Mouse (Mus musculus) CH12.LX (cell line): ENCODE data around the gene Cdh4.
A peak's percentile ranks its signal among the peaks of the same experiment; 100 is the strongest.

Experiments used
- CTCF ChIP-seq, 2 experiments: IDR thresholded peaks in 1 of 2; conservative IDR thresholded peaks in 1 of 2; 2 replicates each; pipeline ENCODE4 v1.5.1; 2011 to 2012; ENCODE audit warnings: low read depth in 2 of 2, low read length in 2 of 2, improper control_type of control experiment in 1 of 2, inconsistent platforms in 1 of 2, mild to moderate bottlenecking in 1 of 2, moderate library complexity in 1 of 2
- E2F4 ChIP-seq: IDR thresholded peaks from 2 replicates; pipeline ENCODE4 v1.6.1; 2011; ENCODE audit warnings: low read depth, low read length, improper control_type of control experiment; ENCODE audit not compliant: insufficient replicate concordance
- IRF4 ChIP-seq: IDR thresholded peaks from 2 replicates; pipeline ENCODE4 v1.6.1; 2014; ENCODE audit warnings: low read depth, mild to moderate bottlenecking, inconsistent platforms, low read length, improper control_type of control experiment
- MAFK ChIP-seq: IDR thresholded peaks from 2 replicates; pipeline ENCODE4 v1.6.1; 2011; ENCODE audit warnings: low read length, improper control_type of control experiment; ENCODE audit not compliant: insufficient replicate concordance
- MEF2A ChIP-seq: IDR thresholded peaks from 2 replicates; pipeline ENCODE4 v1.6.1; 2014; ENCODE audit warnings: low read depth, mild to moderate bottlenecking, inconsistent platforms, low read length, improper control_type of control experiment, borderline replicate concordance
- POLR2A ChIP-seq: IDR thresholded peaks from 2 replicates; pipeline ENCODE4 v1.6.1; 2011; ENCODE audit warnings: low read depth, mild to moderate bottlenecking, improper control_type of control experiment, low read length
- SMC3 ChIP-seq: IDR thresholded peaks from 2 replicates; pipeline ENCODE4 v1.6.1; 2011; ENCODE audit warnings: low read depth, low read length, improper control_type of control experiment
- TBP ChIP-seq: conservative IDR thresholded peaks from 2 replicates; pipeline ENCODE4 v1.6.1; 2011; ENCODE audit warnings: low read depth, low read length, improper control_type of control experiment

GRCm38 (mm10) chr2:179875147-179875546 is 432.9 kb downstream of the Cdh4 start:
- no peak for TF ChIP-seq IRF4
- TF ChIP-seq POLR2A, result no peak
- no peak for TF ChIP-seq TBP
- TF ChIP-seq SMC3, result peak; percentile 63
- no peak for TF ChIP-seq E2F4
- TF ChIP-seq MEF2A, result no peak
- TF ChIP-seq MAFK, result no peak
- TF ChIP-seq CTCF (conservative IDR thresholded peaks at IDR 0.05 in 1 of 2, IDR thresholded peaks at IDR 0.05 in 1 of 2; ENCODE audit: low read depth in 2 of 2, low read length in 2 of 2), result peak; percentile 75 to 89
